Comparison of ENCODE assay signal across 36 mouse cellular contexts in genomic region chr2:24809746-24810145, GRCm38 (mm10). TPM values are rescaled to one million over a fixed set of nuclear protein-coding genes. Genes with fewer than 3 reads are reported as not detected.
"Had no signal": no experiment of that assay in that cellular context is flagged by ENCODE, and none has a peak within 500 bp of the region (broad histone marks: within the 10 kb centered on the region; RNA-seq: fewer than 3 reads in every experiment).

No protein-coding gene starts in this region.

- H3K9me3 ChIP-seq: heart, embryonic 12.5 days; heart, embryonic 13.5 days; heart, embryonic 15.5 days; hindbrain, embryonic 10.5 days; hindbrain, embryonic 12.5 days; hindbrain, embryonic 13.5 days; hindbrain, embryonic 15.5 days; intestine, embryonic 15.5 days; kidney, embryonic 15.5 days had no signal

- H3K4me1 ChIP-seq: heart, embryonic 12.5 days; hindbrain, embryonic 10.5 days; hindbrain, embryonic 12.5 days; hindbrain, embryonic 13.5 days; hindbrain, embryonic 15.5 days; intestine, embryonic 15.5 days; kidney, embryonic 15.5 days had no signal

- H3K4me2 ChIP-seq: heart, embryonic 12.5 days; heart, embryonic 13.5 days; heart, embryonic 15.5 days; hindbrain, embryonic 12.5 days; hindbrain, embryonic 13.5 days; hindbrain, embryonic 14.5 days; hindbrain, embryonic 15.5 days; intestine, embryonic 15.5 days; kidney, embryonic 15.5 days had no signal

- H3K9ac ChIP-seq: heart, embryonic 12.5 days; heart, embryonic 13.5 days; heart, embryonic 15.5 days; hindbrain, embryonic 12.5 days; hindbrain, embryonic 13.5 days; hindbrain, embryonic 14.5 days; hindbrain, embryonic 15.5 days; intestine, embryonic 15.5 days; kidney, embryonic 15.5 days had no signal

- ATAC-seq: hindbrain, embryonic 16.5 days; hindbrain, postnatal 0 days; inflammation-experienced regulatory T-cells, adult 6 months; intestine, embryonic 15.5 days; intestine, embryonic 16.5 days; intestine, postnatal 0 days had no signal

- H3K27me3 ChIP-seq: heart, embryonic 12.5 days; heart, embryonic 13.5 days; heart, embryonic 15.5 days; hindbrain, embryonic 12.5 days; hindbrain, embryonic 13.5 days; hindbrain, embryonic 15.5 days; intestine, embryonic 15.5 days; kidney, embryonic 15.5 days had no signal

- H3K27ac ChIP-seq: heart, embryonic 13.5 days; heart, embryonic 15.5 days; hindbrain, embryonic 10.5 days; hindbrain, embryonic 12.5 days; hindbrain, embryonic 13.5 days; hindbrain, embryonic 14.5 days; hindbrain, embryonic 15.5 days; hindbrain, postnatal 0 days; intestine, embryonic 15.5 days; kidney, embryonic 15.5 days; kidney, postnatal 0 days; layer of hippocampus, adult 2 months; left cerebral cortex, adult 2 months had no signal

- H3K4me3 ChIP-seq: heart, embryonic 12.5 days; heart, embryonic 13.5 days; heart, embryonic 15.5 days; hindbrain, embryonic 10.5 days; hindbrain, embryonic 12.5 days; hindbrain, embryonic 13.5 days; hindbrain, embryonic 15.5 days; intestine, embryonic 15.5 days; kidney, embryonic 15.5 days; layer of hippocampus, adult 2 months; left cerebral cortex, adult 2 months had no signal

- DNase-seq: heart, postnatal 10 days; heart, postnatal 14 days; heart, postnatal 36 days; heart, postnatal 4 days; kidney, adult 11 months; kidney, adult 18-20 months; kidney, adult 2 months; kidney, adult 8-10 months; kidney, adult 9 months; kidney, postnatal 10 days; kidney, postnatal 14 days; kidney, postnatal 25 days; kidney, postnatal 36 days; kidney, postnatal 4 days; layer of hippocampus, adult 9-11 months; layer of hippocampus, postnatal 36 days had no signal

RNA-seq across cellular contexts. Expression of gene Cacna1b, which starts 46.8 kb away (rescaled TPM):
- total RNA-seq: hematopoietic stem cell, adult 5-6 weeks had no signal
- polyA plus RNA-seq: heart, postnatal 0 days had no signal
